Mouse (Mus musculus): ENCODE results near the gene Gm10295. TPM values are rescaled to one million over a fixed set of nuclear protein-coding genes. Genes with fewer than 3 reads are reported as not detected.

The Gm10295 gene
- total RNA-seq, 2 experiments from 2014 or later: not detected

GRCm38 (mm10) chr7:71368543-71369181 is 17.4 kb upstream of the Gm10295 start:
- peak in 1 of 2 experiments; percentile 4 for DNase-seq (ENCODE audit: low spot score in 2 of 2)

GRCm38 (mm10) chr7:71355596-71355995 is 4.3 kb upstream of the Gm10295 start:
- no peak for DNase-seq (ENCODE audit: low spot score in 2 of 2)

- DNase-seq (ENCODE audit: low spot score in 2 of 2): no peak
Measured at GRCm38 (mm10) chr7:71348922-71349321, 2.4 kb downstream of the Gm10295 start.

- no peak for DNase-seq (ENCODE audit: low spot score in 2 of 2)
Measured at GRCm38 (mm10) chr7:71324919-71325583, 26.2 kb downstream of the Gm10295 start.

GRCm38 (mm10) chr7:71313148-71313765 is 38.0 kb downstream of the Gm10295 start:
- DNase-seq (ENCODE audit: low spot score in 2 of 2): no peak

- no peak for DNase-seq (ENCODE audit: low spot score in 2 of 2)
Measured at GRCm38 (mm10) chr7:71312375-71312774, 38.9 kb downstream of the Gm10295 start.

- DNase-seq (ENCODE audit: low spot score in 2 of 2): no peak
Measured at GRCm38 (mm10) chr7:71311411-71311810, 39.9 kb downstream of the Gm10295 start.

- DNase-seq (ENCODE audit: low spot score in 2 of 2): no peak
Measured at GRCm38 (mm10) chr7:71308051-71308450, 43.2 kb downstream of the Gm10295 start.

- DNase-seq (ENCODE audit: low spot score in 2 of 2): no peak
Measured at GRCm38 (mm10) chr7:71302714-71303113, 48.6 kb downstream of the Gm10295 start.
